Mouse (Mus musculus) layer of hippocampus, postnatal 25 days (tissue): ENCODE results near the gene Gm1140. TPM values are rescaled to one million over a fixed set of nuclear protein-coding genes. Genes with fewer than 3 reads are reported as not detected.
"Not testable (repeated sequence)": the region's sequence is repeated elsewhere in the genome, so short reads cannot be mapped to it uniquely, and the experiment has no call there.

ENCODE experiments used
- DNase-seq, 2 experiments: peaks; one replicate each; pipeline ENCODE4 v3.0.0; 2022; ENCODE audit warnings: mixed read lengths in 2 of 2, low spot score in 1 of 2; ENCODE audit errors: extremely low spot score in 1 of 2
- total RNA-seq, 2 experiments: library from RNA; stranded (reverse); gene quantifications; 2 replicates each; pipeline ENCODE4 v1.2.3; 2021

Gm1140 gene
- total RNA-seq = not detected

- DNase-seq = not testable (repeated sequence)
Measured at GRCm38 (mm10) chrX:67693462-67693861, at the start of gene Gm1140. Gene Gm1140, minus strand, starts transcription at chrX:67693562.

GRCm38 (mm10) chrX:67695398-67695797, 2.0 kb upstream of the Gm1140 start, which contains the start of gene Gm14692:
Gene Gm14692, plus strand, starts transcription at chrX:67695698.
- DNase-seq = not testable (repeated sequence)

Other genes starting within 250 kb of the Gm1140 start
- not detected for gene Gm14692, start 2.1 kb upstream of the Gm1140 start, total RNA-seq
- not detected for gene 4933436I01Rik, start 227.9 kb upstream of the Gm1140 start, total RNA-seq